Mouse (Mus musculus): ENCODE results near the gene Eps8l1.

Eps8l1 gene

DNA sequence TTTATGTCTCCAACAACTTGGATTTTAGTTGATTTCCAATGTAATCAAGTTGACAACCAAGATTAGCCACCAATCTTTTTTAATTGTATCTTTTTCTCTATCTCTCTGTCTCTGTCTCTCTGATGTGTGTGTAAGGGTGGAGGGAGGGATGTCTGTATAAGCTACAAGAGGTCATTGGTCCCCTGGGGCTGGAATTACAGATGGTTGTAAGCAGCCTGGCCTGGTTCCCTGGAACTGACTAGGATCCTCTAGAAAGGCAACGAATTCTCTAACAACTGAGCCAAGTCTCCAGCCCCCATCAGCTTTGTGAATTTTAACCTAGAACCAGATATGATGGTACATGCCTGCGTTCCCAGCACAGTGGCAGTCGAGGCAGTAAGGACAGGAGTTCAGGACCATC lies 7.3 kb downstream of the Eps8l1 start:
- no peak for TF ChIP-seq GATA4 (IDR thresholded peaks at IDR 0.05; ENCODE audit: insufficient replicate concordance, low read length)

- no peak for TF ChIP-seq GATA4 (IDR thresholded peaks at IDR 0.05; ENCODE audit: insufficient replicate concordance, low read length)
These were observed 10.1 kb downstream of the Eps8l1 start for GRCm38 (mm10) chr7:4470275-4471178.

DNA sequence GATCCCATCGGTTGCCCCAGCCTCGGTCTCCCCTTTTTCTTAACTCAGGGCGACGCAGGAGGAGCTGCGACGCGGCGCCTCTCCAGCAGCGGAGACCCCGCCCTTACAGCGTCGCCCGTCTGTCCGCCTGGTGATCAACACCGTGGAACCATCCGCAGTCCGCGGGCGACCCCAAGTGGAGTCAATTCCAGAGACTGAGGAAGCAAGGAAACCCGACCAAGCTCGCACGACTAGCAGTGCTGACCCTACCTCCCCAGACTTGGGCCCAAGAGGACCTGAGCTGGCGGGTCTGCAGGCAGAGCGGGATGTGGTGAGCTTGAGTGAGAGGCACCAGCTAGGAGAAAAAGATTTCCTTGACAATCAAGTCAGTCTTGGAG lies 10.7 kb downstream of the Eps8l1 start:
- no peak for TF ChIP-seq GATA4 (IDR thresholded peaks at IDR 0.05; ENCODE audit: insufficient replicate concordance, low read length)

- no peak for TF ChIP-seq GATA4 (IDR thresholded peaks at IDR 0.05; ENCODE audit: insufficient replicate concordance, low read length)
These were observed 13.5 kb downstream of the Eps8l1 start for GRCm38 (mm10) chr7:4473940-4474339.

- no peak for TF ChIP-seq GATA4 (IDR thresholded peaks at IDR 0.05; ENCODE audit: insufficient replicate concordance, low read length)
These were observed 17.7 kb downstream of the Eps8l1 start for GRCm38 (mm10) chr7:4478021-4478795.

DNA sequence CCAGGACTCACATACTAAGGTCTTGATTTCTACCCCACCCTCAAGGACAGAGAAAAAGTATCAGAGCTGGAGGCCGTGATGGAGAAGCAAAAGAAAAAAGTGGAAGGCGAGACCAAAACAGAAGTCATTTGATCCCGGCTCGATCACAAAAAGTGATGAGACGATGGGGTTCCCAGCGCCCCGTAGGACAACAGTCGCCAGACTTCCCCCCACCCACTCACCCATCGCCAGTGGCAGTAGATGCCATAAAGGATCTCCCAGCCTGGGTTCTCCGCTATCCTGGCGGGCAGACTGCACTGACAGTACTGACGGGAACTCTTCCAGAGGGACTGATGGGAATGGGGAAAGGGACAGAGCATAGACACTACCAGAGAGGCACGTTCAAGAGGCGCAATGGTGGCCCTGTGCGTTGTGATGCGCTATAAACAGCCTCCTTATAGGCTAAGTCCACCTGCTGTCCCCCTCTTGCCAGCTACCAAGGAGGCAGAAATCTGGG lies 18.4 kb downstream of the Eps8l1 start:
- TF ChIP-seq GATA4 (IDR thresholded peaks at IDR 0.05; ENCODE audit: insufficient replicate concordance, low read length): no peak

DNA sequence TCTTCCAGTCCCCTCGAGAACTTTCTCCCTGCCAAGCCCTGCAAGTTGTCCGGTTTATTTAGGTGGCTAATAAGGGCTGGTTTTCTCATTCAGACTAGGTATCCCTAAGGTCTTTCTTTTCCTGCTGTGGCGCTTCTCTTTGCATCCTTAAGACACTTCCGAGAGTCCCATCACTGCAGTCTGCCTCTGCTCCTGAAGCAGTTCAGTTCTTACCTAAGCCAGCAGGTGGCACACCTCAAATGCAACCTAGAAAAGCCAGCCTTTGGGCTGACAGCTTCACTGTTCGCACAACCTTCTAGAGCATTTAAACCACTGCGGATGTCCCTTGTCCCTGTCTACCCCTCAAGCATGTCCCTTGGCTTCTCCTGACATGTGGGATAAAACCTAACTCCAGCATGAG lies 19.2 kb downstream of the Eps8l1 start:
- no peak for TF ChIP-seq GATA4 (IDR thresholded peaks at IDR 0.05; ENCODE audit: insufficient replicate concordance, low read length)

DNA sequence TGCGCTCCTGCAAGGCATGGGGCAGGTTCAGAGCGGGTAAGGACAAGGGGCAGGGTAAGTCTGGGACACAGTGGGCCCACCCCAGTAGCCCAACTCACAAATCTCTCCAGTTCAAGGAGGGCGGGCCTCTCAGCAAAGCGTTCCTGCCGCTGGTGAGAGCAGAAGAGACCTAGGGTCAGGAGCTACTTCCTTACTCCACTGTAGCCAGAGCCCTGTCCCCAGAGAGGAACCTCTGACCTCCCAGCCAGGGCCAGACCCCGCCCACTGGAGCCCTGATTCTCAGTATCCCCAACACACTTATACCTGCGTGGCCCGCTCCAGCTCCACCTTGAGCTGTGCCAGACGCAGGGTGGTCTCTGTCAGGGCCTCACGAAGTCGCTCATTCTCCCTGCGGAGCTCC lies 21.8 kb downstream of the Eps8l1 start:
- no peak for TF ChIP-seq GATA4 (IDR thresholded peaks at IDR 0.05; ENCODE audit: insufficient replicate concordance, low read length)

- no peak for TF ChIP-seq GATA4 (IDR thresholded peaks at IDR 0.05; ENCODE audit: insufficient replicate concordance, low read length)
These were observed 30.8 kb downstream of the Eps8l1 start for GRCm38 (mm10) chr7:4491308-4491707.

DNA sequence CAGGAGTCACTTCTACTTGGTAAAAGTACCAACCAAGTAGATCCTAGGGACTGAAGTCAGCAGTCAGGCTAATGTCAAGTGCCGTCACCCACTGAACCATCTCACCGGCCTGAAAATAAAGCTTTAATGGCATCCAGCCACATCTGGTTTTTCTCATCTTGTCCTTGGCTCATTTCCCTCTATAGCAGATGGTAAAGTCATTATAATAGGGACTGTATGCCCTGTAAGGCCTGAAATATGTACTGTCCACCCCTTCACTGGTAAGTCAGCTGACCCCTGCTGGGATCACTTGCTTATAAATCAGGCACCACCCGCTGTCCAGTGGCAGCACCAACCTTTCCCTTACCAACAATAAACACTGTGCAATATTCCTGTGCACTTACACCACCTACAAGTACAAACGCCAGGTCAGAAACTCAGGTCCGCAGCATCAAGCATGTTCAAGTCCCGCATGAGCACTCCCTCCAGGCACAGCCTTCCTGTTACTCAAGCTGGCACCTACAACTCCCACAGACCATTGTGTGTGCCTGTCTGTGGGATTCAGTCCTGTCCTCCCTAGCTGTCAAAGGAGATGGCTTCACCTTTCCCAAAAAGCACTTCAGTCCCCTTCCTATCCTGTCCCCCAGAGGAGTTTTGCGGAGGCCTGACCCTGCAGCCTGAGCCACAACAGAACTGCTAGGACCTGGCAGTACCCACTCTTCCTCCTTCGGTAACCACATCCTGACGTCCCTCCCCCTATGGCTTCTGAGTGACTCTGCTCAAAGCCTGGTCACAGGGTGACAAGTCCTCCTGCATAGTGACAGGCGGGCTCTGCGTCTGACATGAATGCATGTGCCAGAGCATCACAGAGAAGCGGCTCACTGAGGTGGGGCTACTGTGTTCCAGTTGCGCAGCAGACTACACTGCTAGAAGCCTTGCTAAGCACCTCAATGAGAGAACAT lies 32.1 kb downstream of the Eps8l1 start:
- no peak for TF ChIP-seq GATA4 (IDR thresholded peaks at IDR 0.05; ENCODE audit: insufficient replicate concordance, low read length)

DNA sequence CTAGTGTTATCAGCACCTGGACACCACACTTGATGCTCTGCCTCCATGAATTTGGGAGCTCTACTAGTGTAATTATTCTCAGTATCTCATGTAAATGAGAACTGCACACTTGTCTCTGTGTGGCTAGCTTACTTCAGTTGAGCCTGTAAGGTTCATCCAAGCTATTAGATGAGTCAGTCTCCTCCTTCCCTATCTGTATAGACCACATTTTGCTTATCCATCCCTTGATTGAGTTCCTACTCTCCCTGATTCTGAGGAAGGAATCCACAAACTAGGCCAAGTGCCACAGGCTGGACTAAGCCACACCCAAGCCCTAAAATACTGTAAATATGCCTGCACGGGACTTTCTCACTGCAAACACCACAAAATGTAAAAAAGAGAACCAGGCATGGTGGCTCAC lies 33.5 kb downstream of the Eps8l1 start:
- TF ChIP-seq GATA4 (IDR thresholded peaks at IDR 0.05; ENCODE audit: insufficient replicate concordance, low read length): no peak

DNA sequence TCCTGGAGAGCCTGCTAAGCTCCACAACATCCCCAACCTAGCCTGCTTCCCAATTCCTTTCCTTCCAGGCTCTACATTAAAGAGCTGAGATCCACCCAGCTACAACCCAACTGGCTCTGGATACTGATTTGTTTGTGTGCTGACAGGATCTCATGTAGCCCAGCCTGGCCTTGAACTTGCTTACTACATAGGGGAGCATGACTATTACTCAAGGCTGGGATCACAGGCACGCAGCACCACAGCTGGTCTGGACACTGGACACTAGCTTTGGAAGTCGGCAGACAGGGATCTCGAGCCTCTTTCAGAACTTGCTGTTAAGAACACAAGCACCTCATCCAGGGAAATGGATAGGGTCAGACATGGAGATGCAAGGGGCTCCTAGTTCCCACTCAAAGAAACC lies 36.0 kb downstream of the Eps8l1 start:
- no peak for TF ChIP-seq GATA4 (IDR thresholded peaks at IDR 0.05; ENCODE audit: insufficient replicate concordance, low read length)

DNA sequence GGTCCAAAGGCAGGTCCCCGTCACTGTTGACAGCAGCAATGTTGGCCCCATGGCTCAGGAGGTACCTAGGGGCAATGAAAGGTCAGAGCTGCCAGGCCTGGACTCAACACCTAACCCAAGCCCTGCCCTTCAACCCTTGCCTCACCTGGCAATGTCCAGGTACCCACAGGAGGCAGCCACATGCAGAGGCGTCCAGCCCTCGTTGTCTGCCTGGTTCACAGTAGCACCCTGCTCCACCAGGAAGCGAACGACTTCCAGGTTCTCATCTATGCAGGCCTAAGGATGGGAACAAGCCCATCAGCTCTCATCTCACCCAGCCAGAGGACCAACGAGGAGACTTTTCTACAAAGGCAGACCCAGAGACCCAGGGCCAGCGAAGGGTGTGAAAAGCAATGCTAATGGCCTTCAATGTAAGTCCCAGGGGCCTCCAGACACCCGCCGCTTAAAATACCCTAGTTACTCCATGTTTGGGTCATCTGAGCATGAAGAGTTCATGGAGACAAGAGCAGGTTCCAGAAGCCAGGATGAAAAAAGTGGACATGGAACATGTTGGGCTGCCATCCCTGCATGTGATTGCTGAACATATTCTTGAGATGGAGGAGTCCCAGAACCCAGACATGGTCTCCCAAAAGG lies 36.9 kb downstream of the Eps8l1 start:
- TF ChIP-seq GATA4 (IDR thresholded peaks at IDR 0.05; ENCODE audit: insufficient replicate concordance, low read length): no peak

DNA sequence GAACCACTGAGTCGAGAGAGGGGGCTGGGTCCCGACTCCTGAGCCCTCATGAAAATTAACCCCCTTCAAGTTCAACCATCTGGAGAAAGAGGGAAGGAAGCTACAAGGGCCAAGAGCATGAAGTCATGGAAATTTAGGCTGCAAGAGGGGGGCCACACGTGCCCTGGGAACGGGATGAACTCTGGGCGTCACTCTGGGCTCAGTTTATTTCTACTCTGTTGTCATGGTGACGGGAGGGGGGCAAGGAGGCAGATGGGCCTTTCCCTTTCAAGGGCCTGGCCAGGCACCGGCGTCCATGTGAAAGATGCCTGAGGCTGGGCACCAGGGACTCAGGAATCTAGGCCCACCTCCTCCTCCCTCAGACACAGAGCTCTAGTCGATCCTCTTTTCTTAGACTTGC lies 37.8 kb downstream of the Eps8l1 start:
- no peak for TF ChIP-seq GATA4 (IDR thresholded peaks at IDR 0.05; ENCODE audit: insufficient replicate concordance, low read length)

GRCm38 (mm10) chr7:4499034-4499433 lies 38.6 kb downstream of the Eps8l1 start:
- no peak for TF ChIP-seq GATA4 (IDR thresholded peaks at IDR 0.05; ENCODE audit: insufficient replicate concordance, low read length)
